Mouse (Mus musculus) cerebellum, adult 2 months (tissue): ENCODE results near the gene Glyatl3.

Experiments used
- CTCF ChIP-seq: fragments of 200-500 bp; IDR thresholded peaks from 2 replicates; pipeline ENCODE4 v1.5.1; 2011; ENCODE audit warnings: low read depth, mild to moderate bottlenecking, control low read depth, low read length, moderate library complexity, borderline replicate concordance; ENCODE audit not compliant: insufficient read depth
- POLR2A ChIP-seq: fragments of 200-500 bp; IDR thresholded peaks from 2 replicates; pipeline ENCODE4 v1.6.1; 2011; ENCODE audit warnings: low read length, control low read depth, borderline replicate concordance; ENCODE audit not compliant: insufficient read depth

- TF ChIP-seq CTCF (no peak), POLR2A (no peak)
Measured at GRCm38 (mm10) chr17:40914250-40914649, at the start of gene Glyatl3.
